Mouse (Mus musculus) kidney, embryonic 16.5 days (tissue): Measurements from ENCODE around the gene Fgf5. TPM values are rescaled to one million over a fixed set of nuclear protein-coding genes. Genes with fewer than 3 reads are reported as not detected.

Source experiments
- ATAC-seq: fragments of 200-750 bp; cut with Nextera tagmentation; 2 replicates; pipeline ENCODE4 v1.8.0; 2017; ENCODE audit warnings: moderate TSS enrichment; ENCODE audit not compliant: low FRiP score, low TSS enrichment
- H3K27ac ChIP-seq: fragments of 300-500 bp; sonication (generic); 2 replicates; pipeline ENCODE4 v1.5.1; 2014; ENCODE audit warnings: low read length
- H3K27me3 ChIP-seq: fragments of 300-500 bp; sonication (generic); 2 replicates; pipeline ENCODE4 v1.6.1; 2014; ENCODE audit warnings: low read length, control low read depth, mixed read lengths; ENCODE audit not compliant: insufficient read depth
- H3K36me3 ChIP-seq: fragments of 300-500 bp; sonication (generic); 2 replicates; pipeline ENCODE4 v1.6.1; 2014; ENCODE audit warnings: low read length, control low read depth, mixed read lengths; ENCODE audit not compliant: insufficient read depth
- H3K4me1 ChIP-seq: fragments of 300-500 bp; sonication (generic); 2 replicates; pipeline ENCODE4 v1.6.1; 2014; ENCODE audit warnings: low read length, control low read depth, mixed read lengths; ENCODE audit not compliant: insufficient read depth
- H3K4me2 ChIP-seq: fragments of 300-500 bp; sonication (generic); replicated peaks from 2 replicates; pipeline ENCODE4 v1.6.1; 2014; ENCODE audit warnings: low read depth, low read length
- H3K4me3 ChIP-seq: fragments of 300-500 bp; sonication (generic); 2 replicates; pipeline ENCODE4 v1.5.1; 2014; ENCODE audit warnings: mild to moderate bottlenecking, low read length
- H3K9ac ChIP-seq: fragments of 300-500 bp; sonication (generic); replicated peaks from 2 replicates; pipeline ENCODE4 v1.6.1; 2014; ENCODE audit warnings: low read length
- H3K9me3 ChIP-seq: fragments of 300-500 bp; sonication (generic); 2 replicates; pipeline ENCODE4 v1.6.1; 2016; ENCODE audit warnings: low read length, control low read depth
- WGBS: fragments of 180-500 bp; shearing (Covaris S2); extraction: QIAGEN DNeasy Blood & Tissue Kit; methylation state at CpG from one replicate; pipeline ENCODE4 v1.1.7; 2014; 5-methylcytosine and 5-hydroxymethylcytosine counted together
- polyA plus RNA-seq: library from polyadenylated mRNA; unstranded; fragments of >200 nt; fragmentation: Nextera tagmentation; extraction: Ambion mirVana; gene quantifications from 2 replicates; pipeline ENCODE4 v1.2.1, GENCODE M21; 2015

The Fgf5 gene
- polyA plus RNA-seq, 1 experiment from 2014 or later = 0.12 TPM

DNA sequence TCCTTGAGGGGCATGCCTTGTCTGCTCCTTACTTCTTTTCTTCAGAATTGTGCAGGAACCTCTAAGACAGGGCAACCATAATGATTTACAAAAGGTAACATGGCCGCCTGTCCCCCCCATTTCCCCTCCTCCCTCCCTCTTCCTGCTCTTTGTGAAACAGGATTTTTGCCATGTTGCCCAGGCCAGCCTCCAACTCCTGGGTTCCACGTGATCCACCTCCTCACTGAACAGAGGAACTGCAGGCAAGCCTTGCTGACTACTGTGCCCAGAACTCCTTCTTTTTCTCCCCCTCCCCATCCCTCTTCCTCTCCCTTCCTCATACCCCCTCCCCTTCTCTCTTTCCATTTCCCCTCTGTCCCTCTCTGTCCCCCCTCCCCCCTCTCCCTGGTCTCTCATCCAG is 6.5 kb upstream of the Fgf5 start:
- Histone ChIP-seq H3K36me3 (no peaks in the 10 kb centered on the region), H3K9me3 (no peaks in the 10 kb centered on the region), H3K27ac (no peak overlapping the region), H3K4me3 (no peak overlapping the region), H3K9ac (no peak overlapping the region), H3K27me3 (peaks cover 10% of the 10 kb centered on the region), H3K4me2 (no peak overlapping the region), H3K4me1 (no peaks in the 10 kb centered on the region)
- WGBS = 51% methylated on average over 2 of the region's 2 CpGs
- no peak for ATAC-seq

DNA sequence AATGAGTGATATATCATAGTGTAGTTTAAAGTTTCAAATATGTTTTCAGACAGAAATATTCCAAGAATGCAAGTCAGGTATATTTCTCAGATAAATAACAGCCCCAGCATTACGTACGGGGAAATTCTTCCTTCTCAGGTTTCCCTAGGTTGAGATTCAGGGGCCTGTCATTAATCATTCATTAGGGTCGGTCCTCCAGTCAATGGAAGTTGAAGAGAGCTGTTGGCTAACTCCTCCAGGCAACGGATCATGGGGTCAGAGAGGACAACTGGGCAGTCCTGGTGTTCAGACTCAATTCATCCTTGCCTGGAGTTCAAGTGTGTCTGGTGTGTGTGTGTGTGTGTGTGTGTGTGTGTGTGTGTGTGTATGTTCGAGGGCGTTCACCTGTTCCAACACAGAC is 837 bp upstream of the Fgf5 start:
- Histone ChIP-seq H3K27me3 (peaks cover 59% of the 10 kb centered on the region), H3K27ac (no peak overlapping the region), H3K9ac (no peak overlapping the region), H3K4me1 (peaks cover 13% of the 10 kb centered on the region), H3K4me3 (no peak overlapping the region), H3K36me3 (no peaks in the 10 kb centered on the region), H3K9me3 (no peaks in the 10 kb centered on the region), H3K4me2 (no peak overlapping the region; the same call in 1 of the 2 replicates)
- ATAC-seq = peak; percentile 57
- WGBS = 11% methylated on average over 6 of the region's 6 CpGs

DNA sequence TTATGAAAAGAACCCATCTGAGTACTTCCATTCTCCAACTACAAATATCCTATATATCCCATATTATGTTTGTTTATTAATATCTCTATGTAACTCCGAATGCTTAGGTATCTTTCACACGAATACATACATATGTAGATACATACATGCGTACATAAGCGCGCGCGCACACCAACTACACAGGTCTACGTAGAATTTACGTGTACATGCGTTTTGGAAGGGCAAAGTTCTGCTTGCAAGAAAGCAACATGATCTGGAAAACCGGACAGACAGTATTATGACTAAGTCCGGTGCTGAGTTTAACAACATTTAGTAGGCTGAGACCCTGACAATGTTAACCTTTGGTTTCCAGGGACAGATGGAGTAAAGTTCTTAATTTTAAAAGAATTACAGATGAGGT is 1.2 kb downstream of the Fgf5 start:
- H3K27me3 ChIP-seq = peaks cover 65% of the 10 kb centered on the region
- 4% methylated on average over 12 of the region's 12 CpGs for WGBS
- no peak overlapping the region for H3K4me2 ChIP-seq
- no peak overlapping the region for H3K9ac ChIP-seq
- peaks cover 13% of the 10 kb centered on the region for H3K4me1 ChIP-seq
- H3K27ac ChIP-seq = no peak overlapping the region
- no peak overlapping the region for H3K4me3 ChIP-seq
- no peaks in the 10 kb centered on the region for H3K36me3 ChIP-seq
- H3K9me3 ChIP-seq = no peaks in the 10 kb centered on the region
- ATAC-seq = no peak

DNA sequence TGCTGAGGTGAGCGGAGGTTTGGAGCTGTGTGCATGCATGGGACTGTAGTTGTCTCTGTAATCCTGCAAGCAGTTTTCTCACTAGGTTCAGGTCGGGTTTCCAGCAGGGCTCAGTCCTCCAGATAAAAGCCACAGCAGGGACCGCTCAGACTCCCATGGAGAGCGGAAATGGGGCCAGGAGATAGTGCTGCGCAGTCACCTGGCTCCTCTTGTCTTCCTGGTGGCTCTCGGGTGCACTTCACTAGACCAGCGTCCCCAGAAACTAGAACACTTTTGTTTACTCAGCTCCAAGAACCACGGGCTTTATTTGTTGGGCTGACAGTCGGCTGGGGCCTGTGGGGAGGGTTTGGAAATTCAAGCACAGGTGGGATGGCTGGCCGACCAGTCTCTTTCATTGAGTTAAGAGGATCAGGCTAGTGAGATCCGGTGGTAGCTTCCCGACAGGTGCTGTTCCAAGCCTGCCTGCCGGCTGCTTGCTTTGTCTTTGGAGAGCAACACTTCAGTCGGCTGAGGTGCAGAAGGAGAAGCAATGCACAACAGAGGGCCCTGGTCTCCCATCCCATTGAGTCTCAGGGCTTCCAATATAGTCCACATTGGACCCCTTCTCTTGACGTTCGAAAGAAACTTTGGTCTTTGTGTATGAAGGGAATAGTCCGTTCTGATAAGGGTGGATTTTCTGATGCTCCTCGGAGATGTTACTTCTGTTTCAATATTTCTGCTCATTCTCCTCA is 1.9 kb downstream of the Fgf5 start:
- no peak overlapping the region for H3K9ac ChIP-seq
- ATAC-seq = no peak
- no peaks in the 10 kb centered on the region for H3K9me3 ChIP-seq
- H3K27me3 ChIP-seq = peaks cover 65% of the 10 kb centered on the region
- 8% methylated on average over 18 of the region's 18 CpGs for WGBS
- H3K4me3 ChIP-seq = no peak overlapping the region
- H3K4me1 ChIP-seq = peaks cover 13% of the 10 kb centered on the region
- H3K4me2 ChIP-seq = no peak overlapping the region
- no peaks in the 10 kb centered on the region for H3K36me3 ChIP-seq
- H3K27ac ChIP-seq = no peak overlapping the region

DNA sequence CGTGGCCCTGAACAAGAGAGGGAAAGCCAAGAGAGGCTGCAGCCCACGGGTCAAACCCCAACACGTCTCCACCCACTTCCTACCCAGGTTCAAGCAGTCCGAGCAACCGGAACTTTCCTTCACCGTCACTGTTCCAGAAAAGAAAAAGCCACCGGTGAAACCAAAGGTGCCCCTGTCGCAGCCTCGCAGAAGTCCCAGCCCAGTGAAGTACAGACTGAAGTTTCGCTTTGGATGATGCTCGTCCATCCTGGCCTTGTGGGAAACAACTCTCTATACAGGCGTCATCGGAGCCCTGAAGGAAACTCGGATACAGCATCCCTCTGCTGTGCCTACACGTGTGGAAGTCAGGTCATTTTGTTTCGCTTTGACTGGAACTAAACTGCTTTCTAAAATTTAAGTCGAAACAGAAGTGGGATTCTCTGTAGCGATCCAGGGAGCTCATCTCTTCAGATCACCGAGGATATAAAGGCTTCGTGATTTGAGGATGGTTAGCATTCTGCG is 21.4 kb downstream of the Fgf5 start:
- H3K9me3 ChIP-seq = no peaks in the 10 kb centered on the region
- no peaks in the 10 kb centered on the region for H3K36me3 ChIP-seq
- no peak overlapping the region for H3K9ac ChIP-seq
- WGBS = 81% methylated on average over 21 of the region's 21 CpGs
- no peak overlapping the region for H3K4me3 ChIP-seq
- no peak overlapping the region for H3K27ac ChIP-seq
- no peak for ATAC-seq
- H3K4me1 ChIP-seq = no peaks in the 10 kb centered on the region
- H3K4me2 ChIP-seq = no peak overlapping the region
- H3K27me3 ChIP-seq = no peaks in the 10 kb centered on the region

DNA sequence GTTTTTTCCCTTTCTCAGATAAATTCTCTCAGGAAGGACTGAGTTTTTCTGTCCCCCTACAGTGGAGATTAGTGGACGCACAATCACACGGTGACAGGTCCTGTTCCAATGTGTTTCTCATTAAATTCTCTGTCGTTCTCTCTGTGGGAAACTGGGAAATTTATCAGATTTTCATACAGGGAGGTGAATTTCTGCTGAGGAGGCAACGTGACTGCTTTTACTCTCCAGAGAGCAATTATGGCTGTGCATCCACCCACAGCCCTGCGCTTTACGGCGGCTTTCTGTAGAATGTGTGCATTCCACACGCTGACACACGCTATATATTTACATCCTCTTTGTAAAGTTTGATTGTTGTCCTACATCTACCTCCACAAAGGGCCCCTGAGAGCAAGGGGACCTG is 28.0 kb downstream of the Fgf5 start:
- Histone ChIP-seq H3K4me3 (no peak overlapping the region), H3K4me2 (no peak overlapping the region), H3K36me3 (no peaks in the 10 kb centered on the region), H3K27me3 (0 out of 2 replicates have a peak, but pooled peaks cover 3% of the 10 kb centered on the region), H3K27ac (no peak overlapping the region), H3K9me3 (no peaks in the 10 kb centered on the region), H3K4me1 (no peaks in the 10 kb centered on the region), H3K9ac (no peak overlapping the region)
- 51% methylated on average over 9 of the region's 9 CpGs for WGBS
- ATAC-seq = no peak

DNA sequence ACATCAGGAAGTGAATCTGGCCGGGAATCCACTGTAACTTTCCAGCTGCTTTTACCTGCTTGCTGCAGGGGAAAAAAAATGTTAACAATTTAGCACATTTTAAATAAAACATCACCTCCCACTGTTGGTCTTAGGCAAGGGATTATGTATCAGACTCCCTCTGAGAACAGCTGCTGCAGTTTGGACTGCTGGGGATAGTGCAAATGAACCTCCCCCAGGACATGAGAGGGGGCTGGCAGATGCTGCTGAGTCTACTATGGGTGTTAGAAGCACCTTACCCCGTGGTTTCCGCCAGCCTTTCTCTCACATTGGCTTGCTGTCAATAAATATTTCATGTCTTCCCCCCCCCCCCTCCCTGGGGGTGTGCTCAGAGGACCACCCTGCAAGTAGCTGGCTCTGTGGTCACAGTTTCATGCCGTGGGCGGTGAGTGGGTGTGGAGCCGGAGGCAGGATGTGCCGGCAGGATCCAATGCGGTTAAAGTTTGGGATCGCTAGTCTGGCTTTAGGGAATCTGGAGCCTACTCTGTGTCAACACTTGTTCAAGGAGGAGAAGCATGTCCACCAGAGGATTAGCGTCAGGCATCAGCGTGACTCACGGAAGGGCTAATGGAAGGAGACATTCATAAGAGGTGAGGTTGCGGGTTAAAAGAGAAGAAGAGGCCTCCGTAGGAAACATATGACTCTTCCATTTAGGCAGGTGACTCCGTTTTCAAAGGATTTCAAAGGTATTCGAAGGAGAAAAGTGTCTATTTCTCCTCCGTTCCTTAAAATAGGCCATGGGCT is 29.9 kb downstream of the Fgf5 start:
- no peak for ATAC-seq
- peak overlapping the region; percentile 29; the same call in 1 of the 2 replicates for H3K4me2 ChIP-seq
- WGBS = 39% methylated on average over 17 of the region's 17 CpGs
- H3K27ac ChIP-seq = no peak overlapping the region
- 0 out of 2 replicates have a peak, but pooled peaks cover 3% of the 10 kb centered on the region for H3K27me3 ChIP-seq
- H3K4me1 ChIP-seq = no peaks in the 10 kb centered on the region
- H3K9ac ChIP-seq = no peak overlapping the region
- no peaks in the 10 kb centered on the region for H3K9me3 ChIP-seq
- no peaks in the 10 kb centered on the region for H3K36me3 ChIP-seq
- no peak overlapping the region for H3K4me3 ChIP-seq

DNA sequence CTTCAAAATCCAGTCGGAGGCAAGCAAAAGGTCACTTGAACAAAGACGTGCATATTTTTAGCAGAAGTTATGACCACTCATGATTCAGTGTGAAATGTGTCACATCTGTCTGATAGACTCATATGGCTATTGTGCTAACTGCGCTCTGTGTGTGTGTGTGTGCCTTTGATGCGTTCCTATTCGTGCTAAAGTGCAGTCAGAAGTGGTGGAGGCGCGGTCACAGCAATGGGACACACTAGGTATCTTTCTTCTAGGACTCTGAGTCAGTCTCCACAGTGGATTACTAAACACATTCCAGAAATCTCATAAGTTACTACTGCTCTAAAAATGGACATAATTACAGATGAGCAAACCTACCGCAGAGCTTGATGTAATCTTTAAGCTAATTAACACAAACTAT is 36.7 kb downstream of the Fgf5 start:
- H3K4me2 ChIP-seq = no peak overlapping the region
- H3K4me1 ChIP-seq = peaks cover 9% of the 10 kb centered on the region; the same call in 1 of the 2 replicates
- 82% methylated on average over 8 of the region's 8 CpGs for WGBS
- no peak for ATAC-seq
- no peaks in the 10 kb centered on the region for H3K9me3 ChIP-seq
- H3K36me3 ChIP-seq = no peaks in the 10 kb centered on the region
- H3K4me3 ChIP-seq = no peak overlapping the region
- H3K27ac ChIP-seq = no peak overlapping the region
- H3K9ac ChIP-seq = no peak overlapping the region
- peaks cover 30% of the 10 kb centered on the region for H3K27me3 ChIP-seq

DNA sequence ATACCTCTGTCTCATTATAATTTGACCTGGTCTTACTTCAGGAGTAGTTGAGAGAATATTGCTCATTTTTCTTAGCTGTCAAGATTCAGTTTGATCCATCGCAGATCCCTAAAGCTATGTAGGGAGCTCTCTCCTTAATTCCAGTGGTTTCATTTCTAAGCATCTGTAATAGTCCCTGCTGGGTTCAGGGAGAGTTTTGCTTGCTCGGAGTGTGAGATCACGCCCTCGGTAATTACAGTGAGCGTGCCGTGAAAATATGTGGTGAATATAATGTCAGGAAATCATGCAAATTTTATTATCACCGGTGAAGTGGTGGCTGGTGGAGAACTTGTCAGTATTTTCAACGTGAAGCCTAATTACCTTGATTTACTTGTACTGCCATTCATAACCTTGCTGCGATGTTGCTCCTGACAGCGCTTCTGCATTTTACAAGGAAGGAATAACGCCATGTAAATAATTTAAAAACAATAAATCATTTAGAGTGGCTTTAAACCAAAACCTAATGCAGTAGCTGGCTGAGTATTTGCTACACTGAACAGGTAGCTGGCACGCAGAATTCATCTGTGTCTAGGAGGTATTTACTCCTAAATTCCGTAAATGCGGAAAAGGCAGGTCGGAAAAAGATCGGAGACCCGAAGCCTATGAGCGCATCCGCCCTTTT is 38.5 kb downstream of the Fgf5 start:
- 3% methylated on average over 19 of the region's 19 CpGs for WGBS
- peaks cover 9% of the 10 kb centered on the region; the same call in 1 of the 2 replicates for H3K4me1 ChIP-seq
- peak overlapping the region; percentile 41 for H3K4me2 ChIP-seq
- peaks cover 30% of the 10 kb centered on the region for H3K27me3 ChIP-seq
- H3K27ac ChIP-seq = no peak overlapping the region
- ATAC-seq = no peak
- peak overlapping the region; percentile 24 for H3K4me3 ChIP-seq
- no peaks in the 10 kb centered on the region for H3K36me3 ChIP-seq
- no peaks in the 10 kb centered on the region for H3K9me3 ChIP-seq
- no peak overlapping the region for H3K9ac ChIP-seq
